Mouse (Mus musculus) midbrain, embryonic 14.5 days (tissue): ENCODE measurements around the gene Adam23. TPM values are rescaled to one million over a fixed set of nuclear protein-coding genes. Genes with fewer than 3 reads are reported as not detected.

Source experiments
- ATAC-seq: fragments of 200-750 bp; cut with Nextera tagmentation; 2 replicates; pipeline ENCODE4 v1.8.0; 2017; ENCODE audit warnings: moderate number of reproducible peaks, moderate library complexity; ENCODE audit not compliant: low FRiP score, low TSS enrichment
- DNase-seq: peaks from one replicate; pipeline ENCODE4 v3.0.0-alpha.2; 2015
- H3K27ac ChIP-seq: fragments of 300-500 bp; sonication (generic); replicated peaks from 2 replicates; pipeline ENCODE4 v1.5.1; 2014; ENCODE audit warnings: mild to moderate bottlenecking, low read depth, low read length, moderate library complexity
- H3K27me3 ChIP-seq: fragments of 300-500 bp; sonication (generic); 2 replicates; pipeline ENCODE4 v1.6.1; 2014; ENCODE audit warnings: low read length, control low read depth, mixed read lengths; ENCODE audit not compliant: control insufficient read depth, insufficient read depth
- H3K36me3 ChIP-seq: fragments of 300-500 bp; sonication (generic); 2 replicates; pipeline ENCODE4 v1.6.1; 2014; ENCODE audit warnings: low read length, control low read depth; ENCODE audit not compliant: control insufficient read depth, insufficient read depth
- H3K4me1 ChIP-seq: fragments of 300-500 bp; sonication (generic); 2 replicates; pipeline ENCODE4 v1.6.1; 2014; ENCODE audit warnings: mild to moderate bottlenecking, antibody characterized with exemption, low read length, control low read depth; ENCODE audit not compliant: control insufficient read depth, insufficient read depth
- H3K4me2 ChIP-seq: fragments of 300-500 bp; sonication (generic); 2 replicates; pipeline ENCODE4 v1.6.1; 2014; ENCODE audit warnings: mild to moderate bottlenecking, low read length, moderate library complexity
- H3K4me3 ChIP-seq: fragments of 300-500 bp; sonication (generic); replicated peaks from 2 replicates; pipeline ENCODE4 v1.5.1; 2014; ENCODE audit warnings: low read depth, low read length
- H3K9ac ChIP-seq: fragments of 300-500 bp; sonication (generic); replicated peaks from 2 replicates; pipeline ENCODE4 v1.6.1; 2014; ENCODE audit warnings: mild to moderate bottlenecking, low read length, moderate library complexity
- H3K9me3 ChIP-seq: fragments of 300-500 bp; sonication (generic); 2 replicates; pipeline ENCODE4 v1.6.1; 2016; ENCODE audit warnings: low read length, control low read depth, mixed read lengths; ENCODE audit not compliant: control insufficient read depth
- WGBS: fragments of 180-500 bp; shearing (Covaris S2); extraction: QIAGEN DNeasy Blood & Tissue Kit; methylation state at CpG from one replicate; pipeline ENCODE4 v1.1.7; 2014; 5-methylcytosine and 5-hydroxymethylcytosine counted together
- polyA plus RNA-seq: library from polyadenylated mRNA; unstranded; fragments of >200 nt; fragmentation: Nextera tagmentation; extraction: Ambion mirVana; gene quantifications from 2 replicates; pipeline ENCODE4 v1.2.1, GENCODE M21; 2014

The Adam23 gene
- polyA plus RNA-seq, 1 experiment from 2014 or later = 16.8 TPM

- no peak overlapping the region; the same call in 1 of the 2 replicates for H3K9ac ChIP-seq
- H3K27me3 ChIP-seq = no peaks in the 10 kb centered on the region
- no peak overlapping the region for H3K4me3 ChIP-seq
- DNase-seq (peak; percentile 83), ATAC-seq (peak; percentile 62; the same call in 1 of the 2 replicates)
- no peaks in the 10 kb centered on the region for H3K9me3 ChIP-seq
- peak overlapping the region; percentile 37; the same call in 1 of the 2 replicates for H3K27ac ChIP-seq
- H3K4me1 ChIP-seq = peaks cover 12% of the 10 kb centered on the region; the same call in 1 of the 2 replicates
- peak overlapping the region; percentile 18; the same call in 1 of the 2 replicates for H3K4me2 ChIP-seq
- H3K36me3 ChIP-seq = no peaks in the 10 kb centered on the region
- 30% methylated on average over 14 of the region's 14 CpGs for WGBS
These were observed 94.4 kb downstream of the Adam23 start for GRCm38 (mm10) chr1:63539884-63540613.

DNA sequence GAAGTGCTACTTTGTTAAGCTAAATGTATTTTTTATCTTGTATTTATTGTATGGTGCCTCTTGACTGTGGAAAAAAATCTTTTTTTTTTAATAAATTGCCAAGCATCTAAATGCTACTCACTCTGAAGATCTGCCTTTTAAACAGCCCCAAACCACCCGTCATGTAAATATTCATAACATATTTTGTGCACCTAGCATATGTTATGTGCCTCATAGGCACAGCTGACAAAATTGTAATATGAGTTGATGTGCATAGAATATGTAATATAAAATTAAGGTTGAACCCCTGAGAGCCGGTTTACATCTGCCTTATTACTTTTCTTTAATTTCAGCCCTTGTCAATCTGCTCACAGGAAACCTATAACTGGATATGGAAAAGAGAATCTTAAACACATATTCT lies 98.4 kb downstream of the Adam23 start:
- ATAC-seq = no peak; the same call in 1 of the 2 replicates
- Histone ChIP-seq H3K4me3 (no peak overlapping the region), H3K36me3 (no peaks in the 10 kb centered on the region), H3K9me3 (no peaks in the 10 kb centered on the region), H3K4me1 (peaks cover 13% of the 10 kb centered on the region; the same call in 1 of the 2 replicates), H3K27ac (no peak overlapping the region), H3K4me2 (no peak overlapping the region), H3K27me3 (no peaks in the 10 kb centered on the region), H3K9ac (no peak overlapping the region)
- peak; percentile 47 for DNase-seq
- 51% methylated on average over 2 of the region's 2 CpGs for WGBS

GRCm38 (mm10) chr1:63553039-63553438 lies 107.3 kb downstream of the Adam23 start:
- ATAC-seq = no peak
- no peaks in the 10 kb centered on the region for H3K27me3 ChIP-seq
- H3K27ac ChIP-seq = no peak overlapping the region
- DNase-seq = no peak
- H3K4me1 ChIP-seq = 0 out of 2 replicates have a peak, but pooled peaks cover 3% of the 10 kb centered on the region
- H3K4me2 ChIP-seq = no peak overlapping the region
- no peaks in the 10 kb centered on the region for H3K36me3 ChIP-seq
- 63% methylated on average over 5 of the region's 5 CpGs for WGBS
- H3K9ac ChIP-seq = no peak overlapping the region
- no peaks in the 10 kb centered on the region for H3K9me3 ChIP-seq
- no peak overlapping the region for H3K4me3 ChIP-seq

DNA sequence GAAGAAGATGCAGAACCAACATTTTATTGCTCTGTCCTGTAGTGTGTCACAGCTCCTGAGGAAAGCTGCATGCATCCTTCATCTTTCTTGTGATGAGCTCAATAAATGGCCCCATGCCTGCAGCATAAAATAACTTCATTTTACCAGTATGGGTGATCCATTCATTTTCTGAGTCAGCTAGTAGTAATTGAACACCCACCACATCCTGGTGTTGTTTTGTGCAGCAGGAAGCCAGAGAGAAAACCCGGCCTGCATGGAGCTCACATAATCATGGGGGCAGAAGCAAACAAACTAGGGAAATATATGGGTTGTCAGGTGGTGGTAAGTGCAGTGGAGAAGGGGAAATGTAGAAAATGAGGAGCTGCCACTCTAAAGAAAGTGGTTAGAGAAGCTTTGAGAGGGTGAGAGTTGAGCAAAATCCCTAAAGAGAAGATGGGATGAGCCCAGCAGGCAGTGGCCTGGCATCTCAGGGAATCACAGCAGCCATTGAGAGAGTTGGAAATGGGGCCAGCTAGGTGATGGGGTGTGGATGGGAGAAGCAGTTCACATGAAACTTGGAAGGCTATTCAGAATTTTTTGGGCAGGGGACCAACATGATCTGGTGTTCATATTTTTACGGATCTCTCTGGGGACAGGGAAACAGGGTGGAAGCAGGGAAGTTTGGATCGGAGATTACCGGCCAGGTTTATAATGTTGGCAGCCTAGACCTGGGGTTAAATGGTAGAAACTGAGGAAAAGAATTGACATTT lies 116.3 kb downstream of the Adam23 start:
- H3K36me3 ChIP-seq = no peaks in the 10 kb centered on the region; the same call in 1 of the 2 replicates
- no peak overlapping the region for H3K9ac ChIP-seq
- WGBS = 90% methylated on average over 4 of the region's 4 CpGs
- no peaks in the 10 kb centered on the region for H3K27me3 ChIP-seq
- no peak for ATAC-seq
- DNase-seq = no peak
- H3K4me1 ChIP-seq = no peaks in the 10 kb centered on the region
- H3K9me3 ChIP-seq = no peaks in the 10 kb centered on the region
- no peak overlapping the region for H3K4me3 ChIP-seq
- H3K27ac ChIP-seq = no peak overlapping the region
- H3K4me2 ChIP-seq = no peak overlapping the region

- ATAC-seq (no peak), DNase-seq (no peak)
- no peaks in the 10 kb centered on the region for H3K27me3 ChIP-seq
- no peak overlapping the region for H3K4me2 ChIP-seq
- H3K9me3 ChIP-seq = no peaks in the 10 kb centered on the region
- H3K4me1 ChIP-seq = no peaks in the 10 kb centered on the region
- H3K4me3 ChIP-seq = no peak overlapping the region
- no peak overlapping the region for H3K9ac ChIP-seq
- no peaks in the 10 kb centered on the region; the same call in 1 of the 2 replicates for H3K36me3 ChIP-seq
- WGBS = 10% methylated on average over 4 of the region's 4 CpGs
- H3K27ac ChIP-seq = no peak overlapping the region
These were observed 118.2 kb downstream of the Adam23 start for GRCm38 (mm10) chr1:63563928-63564327.

- DNase-seq = no peak
These were observed 120.8 kb downstream of the Adam23 start for GRCm38 (mm10) chr1:63566501-63566900.

GRCm38 (mm10) chr1:63567031-63567430 lies 121.3 kb downstream of the Adam23 start:
- ATAC-seq (no peak), DNase-seq (no peak)
- no peaks in the 10 kb centered on the region for H3K36me3 ChIP-seq
- WGBS = 68% methylated on average over 4 of the region's 4 CpGs
- H3K27ac ChIP-seq = no peak overlapping the region
- peaks cover 2% of the 10 kb centered on the region; the same call in 1 of the 2 replicates for H3K4me1 ChIP-seq
- no peak overlapping the region for H3K4me2 ChIP-seq
- H3K9ac ChIP-seq = no peak overlapping the region
- no peaks in the 10 kb centered on the region for H3K9me3 ChIP-seq
- H3K4me3 ChIP-seq = no peak overlapping the region
- no peaks in the 10 kb centered on the region for H3K27me3 ChIP-seq

More at GRCm38 (mm10) chr1:63566501-63566900, 120.8 kb downstream of the Adam23 start:
- ATAC-seq = no peak
- Histone ChIP-seq H3K4me1 (no peaks in the 10 kb centered on the region), H3K36me3 (no peaks in the 10 kb centered on the region), H3K4me3 (no peak overlapping the region), H3K4me2 (no peak overlapping the region), H3K27me3 (no peaks in the 10 kb centered on the region), H3K9ac (no peak overlapping the region), H3K9me3 (no peaks in the 10 kb centered on the region), H3K27ac (no peak overlapping the region)
- WGBS = 23% methylated on average over 7 of the region's 7 CpGs

DNA sequence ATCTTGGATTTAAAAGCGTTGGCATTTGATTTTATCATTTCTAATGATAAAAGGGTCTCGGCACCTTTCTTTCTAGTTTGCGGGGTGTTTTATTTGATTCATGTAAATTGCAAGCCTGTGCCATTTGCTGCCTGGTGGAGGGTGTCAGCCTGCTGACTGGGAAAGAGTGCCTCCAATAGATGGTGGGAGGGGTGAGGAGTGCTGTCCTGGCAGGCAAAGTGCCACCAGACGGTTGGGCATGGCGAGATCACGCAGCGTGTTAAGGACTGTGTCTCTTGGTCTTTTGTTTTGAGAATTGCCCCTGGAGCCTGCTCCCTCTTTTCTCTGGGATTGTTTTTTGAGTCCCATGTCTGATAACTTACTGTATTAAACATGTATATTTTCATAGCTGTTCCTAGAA lies 126.5 kb downstream of the Adam23 start:
- no peak overlapping the region; the same call in 1 of the 2 replicates for H3K27ac ChIP-seq
- no peak for ATAC-seq
- H3K27me3 ChIP-seq = no peaks in the 10 kb centered on the region
- H3K4me2 ChIP-seq = no peak overlapping the region
- H3K4me1 ChIP-seq = peaks cover 24% of the 10 kb centered on the region
- peak; percentile 57 for DNase-seq
- H3K9ac ChIP-seq = 0 out of 2 replicates have a peak overlapping the region, but pooled peaks have one; percentile 17
- H3K4me3 ChIP-seq = no peak overlapping the region
- no peaks in the 10 kb centered on the region for H3K9me3 ChIP-seq
- no peaks in the 10 kb centered on the region for H3K36me3 ChIP-seq
- 46% methylated on average over 7 of the region's 7 CpGs for WGBS
